Mouse (Mus musculus) thymus, adult 2 months (tissue): ENCODE data around the gene Cerk.
A peak's percentile ranks its signal among the peaks of the same experiment; 100 is the strongest.

Source experiments
- CTCF ChIP-seq: fragments of 200-500 bp; IDR thresholded peaks from 2 replicates; pipeline ENCODE4 v1.5.1; 2012; ENCODE audit warnings: mild to moderate bottlenecking, control low read depth, low read length, moderate library complexity, borderline replicate concordance; ENCODE audit not compliant: control insufficient read depth, poor library complexity, insufficient read depth; ENCODE audit errors: extremely low read depth
- POLR2A ChIP-seq: fragments of 200-500 bp; IDR thresholded peaks from 2 replicates; pipeline ENCODE4 v1.6.1; 2012; ENCODE audit warnings: mild to moderate bottlenecking, low read length, control low read depth, moderate library complexity; ENCODE audit not compliant: control insufficient read depth, poor library complexity, insufficient read depth; ENCODE audit errors: extremely low read depth

DNA sequence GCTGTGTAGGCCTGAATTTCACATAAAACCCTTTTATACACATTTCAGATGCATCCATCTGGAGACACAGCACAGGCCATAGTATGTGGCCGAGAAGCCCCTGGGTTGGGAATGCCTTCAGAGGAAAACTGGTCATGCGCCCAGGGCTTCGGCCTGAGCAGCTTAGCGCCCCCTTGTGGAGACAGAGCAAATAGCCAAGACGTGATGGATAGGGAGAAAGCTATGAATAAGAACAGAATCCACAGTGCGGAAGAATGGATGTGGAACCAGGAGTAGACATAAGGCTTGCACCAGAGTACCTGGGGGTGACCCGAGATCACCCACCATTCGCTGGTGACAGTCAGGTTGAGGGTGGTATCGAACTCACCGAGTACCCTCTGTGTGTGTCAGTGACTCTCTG lies 45.6 kb downstream of the Cerk start:
- peak; percentile 86 for TF ChIP-seq CTCF
- no peak for TF ChIP-seq POLR2A
